Mouse (Mus musculus) spleen, adult 2 months (tissue): Measurements from ENCODE around the gene Pon2.

Source experiments
- CTCF ChIP-seq: fragments of 200-500 bp; IDR thresholded peaks from 2 replicates; pipeline ENCODE4 v1.5.1; 2011; ENCODE audit warnings: mild to moderate bottlenecking, inconsistent platforms; ENCODE audit not compliant: insufficient read depth, insufficient read length, insufficient replicate concordance; ENCODE audit errors: extremely low read depth
- POLR2A ChIP-seq: fragments of 200-500 bp; IDR thresholded peaks from 2 replicates; pipeline ENCODE4 v1.6.1; 2011; ENCODE audit warnings: low read depth, low read length, inconsistent platforms

- TF ChIP-seq CTCF (no peak), POLR2A (no peak)
Observed at GRCm38 (mm10) chr6:5316630-5317029, 18.4 kb upstream of the Pon2 start.
